Mouse (Mus musculus) thymus, adult 2 months (tissue): ENCODE results near the gene Slc39a3.

Source experiments
- CTCF ChIP-seq: fragments of 200-500 bp; IDR thresholded peaks from 2 replicates; pipeline ENCODE4 v1.5.1; 2012; ENCODE audit warnings: mild to moderate bottlenecking, control low read depth, low read length, moderate library complexity, borderline replicate concordance; ENCODE audit not compliant: control insufficient read depth, poor library complexity, insufficient read depth; ENCODE audit errors: extremely low read depth
- POLR2A ChIP-seq: fragments of 200-500 bp; IDR thresholded peaks from 2 replicates; pipeline ENCODE4 v1.6.1; 2012; ENCODE audit warnings: mild to moderate bottlenecking, low read length, control low read depth, moderate library complexity; ENCODE audit not compliant: control insufficient read depth, poor library complexity, insufficient read depth; ENCODE audit errors: extremely low read depth

DNA sequence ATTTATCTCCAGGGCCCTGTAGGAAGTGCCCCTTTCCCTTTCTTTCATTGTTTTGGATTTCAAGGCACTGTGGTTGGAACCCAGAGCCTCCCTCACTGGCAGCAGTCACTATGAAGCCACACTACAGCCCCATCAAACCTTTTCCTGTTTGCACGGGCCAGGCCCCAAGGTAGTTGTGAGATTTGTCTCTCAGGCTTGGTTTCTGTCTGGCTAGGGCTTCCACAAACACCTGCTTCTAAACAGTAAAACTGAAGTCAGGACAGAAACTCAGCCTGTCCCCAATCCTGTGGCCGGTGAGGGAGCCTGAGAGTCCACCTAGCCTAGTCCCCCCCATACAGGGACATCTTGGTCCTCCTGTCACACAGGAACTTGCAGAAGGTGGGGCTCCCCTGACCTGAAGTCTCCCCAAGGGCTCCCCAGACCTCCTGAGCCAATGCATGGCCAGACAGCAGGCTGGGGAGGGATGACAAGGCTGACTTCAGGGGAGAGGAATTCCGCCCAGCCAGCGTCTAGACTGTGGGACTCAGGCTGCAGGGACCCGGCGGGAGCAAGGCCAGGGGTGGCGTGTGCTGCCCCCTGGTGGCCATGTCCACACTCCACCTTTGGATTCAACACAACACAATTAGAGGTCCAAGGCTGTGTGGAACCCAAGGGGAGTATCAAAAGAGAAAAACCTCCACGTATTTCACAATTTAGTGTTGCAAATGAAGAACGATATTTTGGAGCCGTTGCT, 49.4 kb downstream of the Slc39a3 start:
- peak; percentile 93 for TF ChIP-seq CTCF
- no peak for TF ChIP-seq POLR2A
